Mouse (Mus musculus) stomach, embryonic 15.5 days (tissue): ENCODE results near the gene Lamb2. TPM values are rescaled to one million over a fixed set of nuclear protein-coding genes. Genes with fewer than 3 reads are reported as not detected.

Experiments
- ATAC-seq: fragments of 200-750 bp; cut with Nextera tagmentation; 2 replicates; pipeline ENCODE4 v1.8.0; 2017; ENCODE audit warnings: low read depth, moderate number of reproducible peaks, moderate TSS enrichment; ENCODE audit not compliant: insufficient read depth, low FRiP score
- H3K27ac ChIP-seq: fragments of 300-500 bp; sonication (generic); 2 replicates; pipeline ENCODE4 v1.5.1; 2015; ENCODE audit warnings: mild to moderate bottlenecking, inconsistent platforms
- H3K27me3 ChIP-seq: fragments of 300-500 bp; sonication (generic); replicated peaks from 2 replicates; pipeline ENCODE4 v1.6.1; 2015; ENCODE audit warnings: inconsistent platforms
- H3K36me3 ChIP-seq: fragments of 300-500 bp; sonication (generic); 2 replicates; pipeline ENCODE4 v1.6.1; 2015; ENCODE audit warnings: inconsistent platforms
- H3K4me1 ChIP-seq: fragments of 300-500 bp; sonication (generic); 2 replicates; pipeline ENCODE4 v1.6.1; 2015; ENCODE audit warnings: inconsistent platforms
- H3K4me2 ChIP-seq: fragments of 300-500 bp; sonication (generic); 2 replicates; pipeline ENCODE4 v1.6.1; 2015; ENCODE audit warnings: mild to moderate bottlenecking, inconsistent platforms
- H3K4me3 ChIP-seq: fragments of 300-500 bp; sonication (generic); replicated peaks from 2 replicates; pipeline ENCODE4 v1.5.1; 2015; ENCODE audit warnings: inconsistent platforms
- H3K9ac ChIP-seq: fragments of 300-500 bp; sonication (generic); 2 replicates; pipeline ENCODE4 v1.6.1; 2015; ENCODE audit warnings: inconsistent platforms
- H3K9me3 ChIP-seq: fragments of 300-500 bp; sonication (generic); 2 replicates; pipeline ENCODE4 v1.6.1; 2016; ENCODE audit warnings: inconsistent platforms
- WGBS: fragments of 180-500 bp; shearing (Covaris S2); methylation state at CpG from one replicate; pipeline ENCODE4 v1.1.7; 2015; 5-methylcytosine and 5-hydroxymethylcytosine counted together
- polyA plus RNA-seq: library from polyadenylated mRNA; unstranded; fragments of >200 nt; fragmentation: Nextera tagmentation; extraction: Ambion mirVana; gene quantifications from 2 replicates; pipeline ENCODE4 v1.2.1, GENCODE M21; 2015

The Lamb2 gene
- polyA plus RNA-seq, 1 experiment from 2014 or later: 46.6 TPM

DNA sequence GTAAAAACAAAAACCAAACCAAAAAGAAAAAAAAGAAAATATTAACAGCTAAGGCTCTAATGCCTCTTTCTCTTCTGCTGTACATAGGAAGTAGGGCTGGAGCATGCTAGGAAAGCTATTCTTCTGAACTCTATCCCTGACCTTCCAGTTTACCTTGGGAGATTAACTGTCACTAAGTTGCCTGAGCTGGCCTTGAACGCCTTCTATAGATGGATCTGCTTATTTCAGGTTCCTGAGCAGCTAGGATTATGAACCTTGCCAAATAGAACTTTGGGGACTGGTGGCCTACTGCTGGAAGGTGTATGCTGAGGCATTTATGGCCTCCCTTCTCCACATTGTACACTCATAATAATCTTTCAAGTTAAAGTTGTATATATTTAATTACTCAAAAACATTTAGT, 51.4 kb downstream of the Lamb2 start:
- Histone ChIP-seq H3K9ac (no peak overlapping the region), H3K36me3 (peaks cover 49% of the 10 kb centered on the region), H3K27me3 (no peaks in the 10 kb centered on the region), H3K4me1 (no peaks in the 10 kb centered on the region), H3K4me2 (no peak overlapping the region), H3K27ac (no peak overlapping the region), H3K4me3 (no peak overlapping the region), H3K9me3 (no peaks in the 10 kb centered on the region)
- 86% methylated on average over 1 of the region's 1 CpGs for WGBS
- no peak for ATAC-seq

GRCm38 (mm10) chr9:108531496-108531895, 52.0 kb downstream of the Lamb2 start:
- Histone ChIP-seq H3K4me3 (no peak overlapping the region), H3K4me2 (no peak overlapping the region), H3K27me3 (no peaks in the 10 kb centered on the region), H3K36me3 (peaks cover 52% of the 10 kb centered on the region), H3K27ac (no peak overlapping the region), H3K9ac (no peak overlapping the region), H3K9me3 (no peaks in the 10 kb centered on the region), H3K4me1 (no peaks in the 10 kb centered on the region)
- no peak for ATAC-seq
- 84% methylated on average over 1 of the region's 1 CpGs for WGBS

Other genes starting within 250 kb of the Lamb2 start
- 74.7 and 90.6 TPM in 2 replicates for gene Dag1, start 215.8 kb upstream of the Lamb2 start, polyA plus RNA-seq
- 27.6 and 31.2 TPM in 2 replicates for gene Nicn1, start 189.3 kb upstream of the Lamb2 start, polyA plus RNA-seq
- gene Amt, start 182.9 kb upstream of the Lamb2 start, polyA plus RNA-seq: 21.8 and 22.3 TPM in 2 replicates
- gene Rhoa, start 173.6 kb upstream of the Lamb2 start, polyA plus RNA-seq: 452 and 455 TPM in 2 replicates
- 40.0 and 42.1 TPM in 2 replicates for gene Tcta, start 173.6 kb upstream of the Lamb2 start, polyA plus RNA-seq
- 998 and 1,171 TPM in 2 replicates for gene Gpx1, start 140.8 kb upstream of the Lamb2 start, polyA plus RNA-seq
- 85.6 and 92.2 TPM in 2 replicates for gene Usp4, start 131.9 kb upstream of the Lamb2 start, polyA plus RNA-seq
- 0.54 and 0.82 TPM in 2 replicates for gene 1700102P08Rik, start 86.9 kb upstream of the Lamb2 start, polyA plus RNA-seq
- 1.4 and 1.6 TPM in 2 replicates for gene Ccdc36, start 51.3 kb upstream of the Lamb2 start, polyA plus RNA-seq
- gene BC048562, start 43.3 kb upstream of the Lamb2 start, polyA plus RNA-seq: not detected in 2 replicates
- 47.7 and 52.5 TPM in 2 replicates for gene Ccdc71, start 19.2 kb upstream of the Lamb2 start, polyA plus RNA-seq
- gene Klhdc8b, start 18.2 kb upstream of the Lamb2 start, polyA plus RNA-seq: 65.5 and 67.3 TPM in 2 replicates
- gene Usp19, start 10.9 kb downstream of the Lamb2 start, polyA plus RNA-seq: 58.8 and 61.5 TPM in 2 replicates
- 99.0 and 102 TPM in 2 replicates for gene Qars, start 28.0 kb downstream of the Lamb2 start, polyA plus RNA-seq
- gene Qrich1, start 37.1 kb downstream of the Lamb2 start, polyA plus RNA-seq: 92.9 and 97.2 TPM in 2 replicates
- 152 and 175 TPM in 2 replicates for gene Impdh2, start 80.5 kb downstream of the Lamb2 start, polyA plus RNA-seq
- gene Ndufaf3, start 87.7 kb downstream of the Lamb2 start, polyA plus RNA-seq: 38.0 and 38.9 TPM in 2 replicates
- gene Dalrd3, start 90.2 kb downstream of the Lamb2 start, polyA plus RNA-seq: 108 and 126 TPM in 2 replicates
- gene Wdr6, start 99.0 kb downstream of the Lamb2 start, polyA plus RNA-seq: 74.9 and 88.4 TPM in 2 replicates
- gene P4htm, start 117.9 kb downstream of the Lamb2 start, polyA plus RNA-seq: 5.5 and 6.1 TPM in 2 replicates
- gene Arih2, start 169.7 kb downstream of the Lamb2 start, polyA plus RNA-seq: 42.0 and 43.5 TPM in 2 replicates
- 40.5 and 51.1 TPM in 2 replicates for gene Slc25a20, start 182.4 kb downstream of the Lamb2 start, polyA plus RNA-seq
- 32.9 and 39.3 TPM in 2 replicates for gene Prkar2a, start 209.6 kb downstream of the Lamb2 start, polyA plus RNA-seq